Mouse (Mus musculus): ENCODE results near the gene Cd55b.
"Not testable (repeated sequence)": the region's sequence is repeated elsewhere in the genome, so short reads cannot be mapped to it uniquely, and the experiment has no call there.

Cd55b gene

GRCm38 (mm10) chr1:130422664-130423111 lies at the start of gene Cd55b:
TSS of gene Cd55b (minus strand) at chr1:130423009.
- no peak for DNase-seq (ENCODE audit: low spot score)

- no peak for DNase-seq (ENCODE audit: low spot score)
Observed at GRCm38 (mm10) chr1:130470074-130470473, 47.3 kb upstream of the Cd55b start.

GRCm38 (mm10) chr1:130467453-130467852 lies 44.6 kb upstream of the Cd55b start:
- DNase-seq (ENCODE audit: low spot score) = no peak

- no peak for DNase-seq (ENCODE audit: low spot score)
Observed at GRCm38 (mm10) chr1:130464173-130464572, 41.4 kb upstream of the Cd55b start.

- DNase-seq (ENCODE audit: low spot score) = peak; percentile 6
Observed at GRCm38 (mm10) chr1:130462867-130463266, 40.1 kb upstream of the Cd55b start.

- DNase-seq (ENCODE audit: low spot score) = peak; percentile 59
Observed at GRCm38 (mm10) chr1:130462084-130462861, 39.5 kb upstream of the Cd55b start, which contains the start of gene Cd55. TSS of gene Cd55 (minus strand) at chr1:130462744.

- DNase-seq (ENCODE audit: low spot score) = no peak
Observed at GRCm38 (mm10) chr1:130455111-130455510, 32.3 kb upstream of the Cd55b start.

GRCm38 (mm10) chr1:130442930-130443329 lies 20.1 kb upstream of the Cd55b start:
- not testable (repeated sequence) for DNase-seq (ENCODE audit: low spot score)

GRCm38 (mm10) chr1:130430920-130431319 lies 8.1 kb upstream of the Cd55b start:
- no peak for DNase-seq (ENCODE audit: low spot score)

- DNase-seq (ENCODE audit: low spot score) = not testable (repeated sequence)
Observed at GRCm38 (mm10) chr1:130428667-130429066, 5.9 kb upstream of the Cd55b start.

GRCm38 (mm10) chr1:130427175-130427853 lies 4.5 kb upstream of the Cd55b start:
- DNase-seq (ENCODE audit: low spot score) = not testable (repeated sequence)

- not testable (repeated sequence) for DNase-seq (ENCODE audit: low spot score)
Observed at GRCm38 (mm10) chr1:130422033-130422432, 776 bp downstream of the Cd55b start.

GRCm38 (mm10) chr1:130397109-130397508 lies 25.7 kb downstream of the Cd55b start:
- not testable (repeated sequence) for DNase-seq (ENCODE audit: low spot score)

GRCm38 (mm10) chr1:130387282-130387681 lies 35.5 kb downstream of the Cd55b start:
- not testable (repeated sequence) for DNase-seq (ENCODE audit: low spot score)

- DNase-seq (ENCODE audit: low spot score) = no peak
Observed at GRCm38 (mm10) chr1:130377726-130378429, 44.9 kb downstream of the Cd55b start.

- no peak for DNase-seq (ENCODE audit: low spot score)
Observed at GRCm38 (mm10) chr1:130374173-130374785, 48.5 kb downstream of the Cd55b start.

GRCm38 (mm10) chr1:130373398-130374083 lies 49.3 kb downstream of the Cd55b start:
- no peak for DNase-seq (ENCODE audit: low spot score)

- DNase-seq (ENCODE audit: low spot score) = peak; percentile 65
Observed at GRCm38 (mm10) chr1:130371895-130372528, 50.8 kb downstream of the Cd55b start.

GRCm38 (mm10) chr1:130371291-130371690 lies 51.5 kb downstream of the Cd55b start:
- DNase-seq (ENCODE audit: low spot score) = no peak

- peak; percentile 26 for DNase-seq (ENCODE audit: low spot score)
Observed at GRCm38 (mm10) chr1:130350077-130350635, 72.7 kb downstream of the Cd55b start.

- DNase-seq (ENCODE audit: low spot score) = no peak
Observed at GRCm38 (mm10) chr1:130342429-130342828, 80.4 kb downstream of the Cd55b start.
